ENCODE assay signal across 1 mouse cellular context in genomic region chr1:75499441-75499840, GRCm38 (mm10).
A peak's percentile ranks its signal among the peaks of the same experiment; 100 is the strongest.
TF ChIP-seq lines count a peak whose summit lies in the region.

No protein-coding gene starts in this region.

TF ChIP-seq in CH12.LX, 34 proteins besides CTCF, POLR2A, EP300 and RAD21:
- TF ChIP-seq RCOR1 (conservative IDR thresholded peaks at IDR 0.05; ENCODE audit: low read depth, low read length) = no peak
- peak; percentile 68 for TF ChIP-seq SMC3 (IDR thresholded peaks at IDR 0.05; ENCODE audit: low read depth, low read length)
